Mouse (Mus musculus) forelimb bud, embryonic 11.5 days (tissue): Measurements from ENCODE around the gene Jam2.
A peak's percentile ranks its signal among the peaks of the same experiment; 100 is the strongest.

Experiments
- DNase-seq: peaks from one replicate; pipeline ENCODE4 v3.0.0-alpha.2; 2012; ENCODE audit warnings: low read depth, low spot score

The Jam2 gene

GRCm38 (mm10) chr16:84835823-84836743, 62.2 kb downstream of the Jam2 start:
- peak; percentile 71 for DNase-seq

- no peak for DNase-seq
Observed at GRCm38 (mm10) chr16:84838576-84838975, 64.7 kb downstream of the Jam2 start.

DNA sequence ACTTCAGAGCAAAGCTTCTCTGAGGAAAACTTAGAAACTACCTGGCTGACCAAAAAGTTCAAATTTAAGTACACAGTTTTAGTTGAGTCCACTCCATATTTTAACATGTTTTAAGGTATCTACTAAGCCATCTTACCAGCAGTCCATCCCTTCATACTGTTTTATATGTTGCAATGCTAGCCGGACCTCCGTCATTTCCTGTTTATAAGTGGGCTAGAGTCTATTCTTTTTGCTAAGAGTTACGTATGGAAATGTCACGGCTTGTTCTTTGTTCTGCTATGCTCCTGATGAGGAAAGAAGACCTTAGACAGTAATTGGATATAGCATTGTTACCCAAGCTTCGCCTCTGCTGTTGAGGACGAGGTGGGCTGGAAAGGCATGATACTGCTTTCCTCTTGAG, 79.6 kb downstream of the Jam2 start:
- no peak for DNase-seq

DNA sequence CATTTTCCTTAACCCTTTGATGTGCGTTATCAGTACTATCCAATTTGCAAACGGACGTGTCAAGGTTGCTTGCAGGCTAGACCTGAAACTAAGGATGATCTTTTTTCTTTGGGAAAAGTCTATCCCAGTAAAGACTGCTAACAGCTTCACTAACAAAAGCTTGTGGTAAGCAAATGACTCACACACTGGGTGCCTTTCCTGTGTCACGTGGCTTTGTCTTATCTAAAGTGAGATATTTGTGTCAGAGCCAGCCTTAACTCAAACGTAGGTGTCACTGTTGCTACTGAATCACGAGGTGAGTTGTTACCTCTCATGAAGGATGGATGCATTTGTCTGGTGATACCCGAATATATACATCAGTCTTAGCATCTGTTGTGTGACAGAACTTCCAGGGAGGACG, 90.7 kb downstream of the Jam2 start:
- no peak for DNase-seq

- no peak for DNase-seq
Observed at GRCm38 (mm10) chr16:84873805-84874204, 99.9 kb downstream of the Jam2 start.

GRCm38 (mm10) chr16:84875012-84875717, 101.2 kb downstream of the Jam2 start:
- DNase-seq, result no peak
